In the genomic region with DNA sequence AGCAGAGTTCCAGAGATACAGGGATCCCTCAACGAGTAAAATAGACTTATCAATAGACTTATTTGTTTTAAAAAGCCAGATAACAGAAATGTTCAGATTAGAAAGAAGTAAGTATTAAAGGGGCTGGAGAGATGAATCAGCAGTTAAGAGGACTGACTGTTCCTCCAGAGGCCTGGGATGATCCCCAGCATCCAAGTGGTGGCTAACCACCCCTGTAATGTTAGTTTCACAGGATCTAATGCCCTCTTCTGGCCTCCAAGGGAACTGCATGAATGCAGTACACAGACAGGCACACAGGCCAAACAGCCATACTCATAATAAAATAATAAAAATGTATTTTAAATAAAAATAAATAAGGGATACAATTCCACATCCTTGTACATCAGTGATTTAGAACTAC, we compare ENCODE assay signal across 7 mouse cellular contexts. TPM values are rescaled to one million over a fixed set of nuclear protein-coding genes. Genes with fewer than 3 reads are reported as not detected.
DNase-seq lines count a peak whose midpoint lies in the region; ATAC-seq and TF ChIP-seq lines count a peak whose summit lies in the region.

No protein-coding gene starts in this region.

- no peak overlapping the region for H3K9ac ChIP-seq in kidney, embryonic 15.5 days
- no peak overlapping the region for H3K9ac ChIP-seq in kidney, embryonic 16.5 days (replicated peaks; ENCODE audit: low read length)
- no peak overlapping the region for H3K9ac ChIP-seq in lung, postnatal 0 days (replicated peaks; ENCODE audit: low read depth)

- no peak overlapping the region for H3K4me2 ChIP-seq in kidney, embryonic 15.5 days
- H3K4me2 ChIP-seq in kidney, embryonic 16.5 days (replicated peaks; ENCODE audit: low read depth, low read length): no peak overlapping the region
- no peak overlapping the region for H3K4me2 ChIP-seq in lung, postnatal 0 days (replicated peaks; ENCODE audit: low read depth, low read length)

- TF ChIP-seq CTCF in lung, postnatal 0 days (IDR thresholded peaks at IDR 0.05): peak; percentile 68

- H3K4me3 ChIP-seq in kidney, embryonic 15.5 days (replicated peaks): no peak overlapping the region
- H3K4me3 ChIP-seq in kidney, embryonic 16.5 days (ENCODE audit: low read length): no peak overlapping the region
- H3K4me3 ChIP-seq in lung, postnatal 0 days (ENCODE audit: low read depth, low read length): no peak overlapping the region

- 65% methylated on average over 1 of the region's 1 CpGs for WGBS in kidney, embryonic 15.5 days
- 72% methylated on average over 1 of the region's 1 CpGs for WGBS in kidney, embryonic 16.5 days
- WGBS in lung, postnatal 0 days: 24% methylated on average over 1 of the region's 1 CpGs

- H3K27me3 ChIP-seq in kidney, embryonic 15.5 days: no peaks in the 10 kb centered on the region
- no peaks in the 10 kb centered on the region for H3K27me3 ChIP-seq in kidney, embryonic 16.5 days (ENCODE audit: insufficient read depth, low read length)
- no peaks in the 10 kb centered on the region for H3K27me3 ChIP-seq in lung, postnatal 0 days (replicated peaks; ENCODE audit: insufficient read depth, low read length)

- no peak for TF ChIP-seq EP300 in lung, postnatal 0 days (IDR thresholded peaks at IDR 0.05)

- no peaks in the 10 kb centered on the region for H3K9me3 ChIP-seq in kidney, embryonic 15.5 days (replicated peaks)
- no peaks in the 10 kb centered on the region for H3K9me3 ChIP-seq in kidney, embryonic 16.5 days (ENCODE audit: low read length)
- no peaks in the 10 kb centered on the region for H3K9me3 ChIP-seq in lung, postnatal 0 days (ENCODE audit: low read length)

- H3K27ac ChIP-seq in kidney, embryonic 15.5 days: no peak overlapping the region
- no peak overlapping the region for H3K27ac ChIP-seq in kidney, embryonic 16.5 days (ENCODE audit: low read length)
- no peak overlapping the region for H3K27ac ChIP-seq in lung, postnatal 0 days (ENCODE audit: low read length)

- H3K36me3 ChIP-seq in kidney, embryonic 15.5 days: 0 out of 2 replicates have a peak, but pooled peaks cover 7% of the 10 kb centered on the region
- H3K36me3 ChIP-seq in kidney, embryonic 16.5 days (ENCODE audit: insufficient read depth, low read length): peaks cover 3% of the 10 kb centered on the region; the same call in 1 of the 2 replicates
- no peaks in the 10 kb centered on the region for H3K36me3 ChIP-seq in lung, postnatal 0 days (ENCODE audit: insufficient read depth, low read length)

- ATAC-seq in kidney, embryonic 15.5 days (replicated peaks; ENCODE audit: low FRiP score): 0 out of 2 replicates have a peak, but pooled peaks have one; percentile 54
- no peak for ATAC-seq in kidney, embryonic 16.5 days (ENCODE audit: low FRiP score, low TSS enrichment)
- ATAC-seq in lung, postnatal 0 days: no peak

- DNase-seq in ES-CJ7 (ENCODE audit: low read depth, low spot score): peak; percentile 19
- peak; percentile 68 to 70 for DNase-seq in cerebellum, postnatal 10 days
- DNase-seq in lung, postnatal 0 days (ENCODE audit: low spot score): no peak
- no peak for DNase-seq in urinary bladder, postnatal 10 days (ENCODE audit: low spot score)
- no peak for DNase-seq in right cerebral cortex, postnatal 10 days (ENCODE audit: low spot score in 2 of 2)

- H3K4me1 ChIP-seq in kidney, embryonic 15.5 days: peaks cover 5% of the 10 kb centered on the region; the same call in 1 of the 2 replicates
- no peaks in the 10 kb centered on the region for H3K4me1 ChIP-seq in kidney, embryonic 16.5 days (ENCODE audit: insufficient read depth, low read length)
- H3K4me1 ChIP-seq in lung, postnatal 0 days (ENCODE audit: insufficient read depth, low read depth, low read length): no peaks in the 10 kb centered on the region

RNA-seq across cellular contexts. Expression of a gene that starts 7.4 kb away (rescaled TPM):
- polyA plus RNA-seq in kidney, embryonic 15.5 days (2015; fragmentation: Nextera tagmentation; extraction: Ambion mirVana): 31.1 and 35.1 TPM in 2 replicates
- 31.0 and 31.5 TPM in 2 replicates for polyA plus RNA-seq in kidney, embryonic 16.5 days (2015; fragmentation: Nextera tagmentation; extraction: Ambion mirVana)
- polyA plus RNA-seq in lung, postnatal 0 days (2015; fragmentation: Nextera tagmentation; extraction: Ambion mirVana): 26.1 and 29.9 TPM in 2 replicates

RNA-seq across cellular contexts. Expression of a gene that starts 21.8 kb away (rescaled TPM):
- polyA plus RNA-seq in kidney, embryonic 15.5 days (2015; fragmentation: Nextera tagmentation; extraction: Ambion mirVana): 22.1 and 26.5 TPM in 2 replicates
- 19.7 and 20.8 TPM in 2 replicates for polyA plus RNA-seq in kidney, embryonic 16.5 days (2015; fragmentation: Nextera tagmentation; extraction: Ambion mirVana)
- 10.6 and 11.3 TPM in 2 replicates for polyA plus RNA-seq in lung, postnatal 0 days (2015; fragmentation: Nextera tagmentation; extraction: Ambion mirVana)

RNA-seq across cellular contexts. Expression of a gene that starts 51.0 kb away (rescaled TPM):
- polyA plus RNA-seq in kidney, embryonic 15.5 days (2015; fragmentation: Nextera tagmentation; extraction: Ambion mirVana): 0.69 and 3.2 TPM in 2 replicates
- 0.59 and 1.3 TPM in 2 replicates for polyA plus RNA-seq in kidney, embryonic 16.5 days (2015; fragmentation: Nextera tagmentation; extraction: Ambion mirVana)
- 0.42 and 0.56 TPM in 2 replicates for polyA plus RNA-seq in lung, postnatal 0 days (2015; fragmentation: Nextera tagmentation; extraction: Ambion mirVana)

Comparison
In these comparisons a context has a peak if more than half of its experiments do, and no peak if none do; other contexts are left out.
1. DNase-seq: peak in ES-CJ7 (single experiment) and cerebellum, postnatal 10 days (2 of 2); none in lung, postnatal 0 days (single experiment), urinary bladder, postnatal 10 days (single experiment) and right cerebral cortex, postnatal 10 days (0 of 2).